Mouse (Mus musculus): ENCODE data around the gene Pmepa1. TPM values are rescaled to one million over a fixed set of nuclear protein-coding genes. Genes with fewer than 3 reads are reported as not detected.

Gene Pmepa1
- polyA plus RNA-seq, 1 experiment: 141 TPM

- Histone ChIP-seq H3K4me3 (ENCODE audit: insufficient read depth, low read depth, low read length) (peak overlapping the region; percentile 10; the same call in 1 of the 2 replicates), H3K4me1 (ENCODE audit: control insufficient read depth, insufficient read depth, insufficient read length, low read length) (peaks cover 12% of the 10 kb centered on the region; the same call in 1 of the 2 replicates), H3K27ac (replicated peaks; ENCODE audit: low read depth, low read length) (peak overlapping the region; percentile 99)
These were observed 8.8 kb downstream of the Pmepa1 start for GRCm38 (mm10) chr2:173267562-173267961.

- peak overlapping the region; percentile 99 for H3K27ac ChIP-seq (replicated peaks; ENCODE audit: low read depth, low read length)
- H3K4me1 ChIP-seq (ENCODE audit: control insufficient read depth, insufficient read depth, insufficient read length, low read length): peaks cover 12% of the 10 kb centered on the region; the same call in 1 of the 2 replicates
- peak overlapping the region; percentile 14; the same call in 1 of the 2 replicates for H3K4me3 ChIP-seq (ENCODE audit: insufficient read depth, low read depth, low read length)
These were observed 9.8 kb downstream of the Pmepa1 start for GRCm38 (mm10) chr2:173266349-173267112.

GRCm38 (mm10) chr2:173265468-173266265 is 10.7 kb downstream of the Pmepa1 start:
- Histone ChIP-seq H3K4me1 (ENCODE audit: control insufficient read depth, insufficient read depth, insufficient read length, low read length) (peaks cover 17% of the 10 kb centered on the region; the same call in 1 of the 2 replicates), H3K27ac (replicated peaks; ENCODE audit: low read depth, low read length) (peak overlapping the region; percentile 99), H3K4me3 (ENCODE audit: insufficient read depth, low read depth, low read length) (no peak overlapping the region)

GRCm38 (mm10) chr2:173264467-173265128 is 11.7 kb downstream of the Pmepa1 start:
- Histone ChIP-seq H3K4me1 (ENCODE audit: control insufficient read depth, insufficient read depth, insufficient read length, low read length) (peaks cover 21% of the 10 kb centered on the region; the same call in 1 of the 2 replicates), H3K27ac (replicated peaks; ENCODE audit: low read depth, low read length) (peak overlapping the region; percentile 64), H3K4me3 (ENCODE audit: insufficient read depth, low read depth, low read length) (0 out of 2 replicates have a peak overlapping the region, but pooled peaks have one; percentile 13)

- H3K4me3 ChIP-seq (ENCODE audit: insufficient read depth, low read depth, low read length): no peak overlapping the region
- peaks cover 21% of the 10 kb centered on the region; the same call in 1 of the 2 replicates for H3K4me1 ChIP-seq (ENCODE audit: control insufficient read depth, insufficient read depth, insufficient read length, low read length)
- peak overlapping the region; percentile 41; the same call in 1 of the 2 replicates for H3K27ac ChIP-seq (replicated peaks; ENCODE audit: low read depth, low read length)
These were observed 12.6 kb downstream of the Pmepa1 start for GRCm38 (mm10) chr2:173263636-173264330.

GRCm38 (mm10) chr2:173261497-173261896 is 14.8 kb downstream of the Pmepa1 start:
- H3K27ac ChIP-seq (replicated peaks; ENCODE audit: low read depth, low read length): peak overlapping the region; percentile 97
- peaks cover 26% of the 10 kb centered on the region; the same call in 1 of the 2 replicates for H3K4me1 ChIP-seq (ENCODE audit: control insufficient read depth, insufficient read depth, insufficient read length, low read length)
- H3K4me3 ChIP-seq (ENCODE audit: insufficient read depth, low read depth, low read length): no peak overlapping the region

- Histone ChIP-seq H3K27ac (replicated peaks; ENCODE audit: low read depth, low read length) (peak overlapping the region; percentile 97), H3K4me1 (ENCODE audit: control insufficient read depth, insufficient read depth, insufficient read length, low read length) (peaks cover 35% of the 10 kb centered on the region), H3K4me3 (ENCODE audit: insufficient read depth, low read depth, low read length) (no peak overlapping the region)
These were observed 17.8 kb downstream of the Pmepa1 start for GRCm38 (mm10) chr2:173258459-173259091.

GRCm38 (mm10) chr2:173257610-173258009 is 18.7 kb downstream of the Pmepa1 start:
- Histone ChIP-seq H3K4me3 (ENCODE audit: insufficient read depth, low read depth, low read length) (no peak overlapping the region), H3K4me1 (ENCODE audit: control insufficient read depth, insufficient read depth, insufficient read length, low read length) (peaks cover 32% of the 10 kb centered on the region), H3K27ac (replicated peaks; ENCODE audit: low read depth, low read length) (peak overlapping the region; percentile 97)

GRCm38 (mm10) chr2:173256552-173256949 is 19.8 kb downstream of the Pmepa1 start:
- peak overlapping the region; percentile 58 for H3K27ac ChIP-seq (replicated peaks; ENCODE audit: low read depth, low read length)
- peaks cover 32% of the 10 kb centered on the region for H3K4me1 ChIP-seq (ENCODE audit: control insufficient read depth, insufficient read depth, insufficient read length, low read length)
- H3K4me3 ChIP-seq (ENCODE audit: insufficient read depth, low read depth, low read length): no peak overlapping the region

- Histone ChIP-seq H3K27ac (replicated peaks; ENCODE audit: low read depth, low read length) (peak overlapping the region; percentile 73), H3K4me1 (ENCODE audit: control insufficient read depth, insufficient read depth, insufficient read length, low read length) (peaks cover 33% of the 10 kb centered on the region), H3K4me3 (ENCODE audit: insufficient read depth, low read depth, low read length) (no peak overlapping the region)
These were observed 20.4 kb downstream of the Pmepa1 start for GRCm38 (mm10) chr2:173255810-173256551.

- H3K4me1 ChIP-seq (ENCODE audit: control insufficient read depth, insufficient read depth, insufficient read length, low read length): peaks cover 30% of the 10 kb centered on the region
- H3K4me3 ChIP-seq (ENCODE audit: insufficient read depth, low read depth, low read length): no peak overlapping the region
- peak overlapping the region; percentile 73 for H3K27ac ChIP-seq (replicated peaks; ENCODE audit: low read depth, low read length)
These were observed 22.3 kb downstream of the Pmepa1 start for GRCm38 (mm10) chr2:173253761-173254662.

- peaks cover 24% of the 10 kb centered on the region for H3K4me1 ChIP-seq (ENCODE audit: control insufficient read depth, insufficient read depth, insufficient read length, low read length)
- peak overlapping the region; percentile 42 for H3K27ac ChIP-seq (replicated peaks; ENCODE audit: low read depth, low read length)
These were observed 24.7 kb downstream of the Pmepa1 start for GRCm38 (mm10) chr2:173251675-173252074.

GRCm38 (mm10) chr2:173251133-173251532 is 25.2 kb downstream of the Pmepa1 start:
- Histone ChIP-seq H3K4me1 (ENCODE audit: control insufficient read depth, insufficient read depth, insufficient read length, low read length) (peaks cover 20% of the 10 kb centered on the region), H3K4me3 (ENCODE audit: insufficient read depth, low read depth, low read length) (no peak overlapping the region), H3K27ac (replicated peaks; ENCODE audit: low read depth, low read length) (peak overlapping the region; percentile 42)

More at GRCm38 (mm10) chr2:173251675-173252074, 24.7 kb downstream of the Pmepa1 start:
- H3K4me3 ChIP-seq (ENCODE audit: insufficient read depth, low read depth, low read length): no peak overlapping the region
